Mouse (Mus musculus) CH12.LX (cell line): Measurements from ENCODE around the gene Oaz3.

ENCODE experiments used
- CHD2 ChIP-seq: IDR thresholded peaks from 2 replicates; pipeline ENCODE4 v1.6.1; 2011; ENCODE audit warnings: low read length, improper control_type of control experiment
- MAZ ChIP-seq: IDR thresholded peaks from 2 replicates; pipeline ENCODE4 v1.6.1; 2012; ENCODE audit warnings: low read depth, mild to moderate bottlenecking, inconsistent platforms, low read length, improper control_type of control experiment, moderate library complexity
- TCF12 ChIP-seq: IDR thresholded peaks from 2 replicates; pipeline ENCODE4 v1.6.1; 2014; ENCODE audit warnings: low read depth, mild to moderate bottlenecking, inconsistent platforms, low read length, improper control_type of control experiment

DNA sequence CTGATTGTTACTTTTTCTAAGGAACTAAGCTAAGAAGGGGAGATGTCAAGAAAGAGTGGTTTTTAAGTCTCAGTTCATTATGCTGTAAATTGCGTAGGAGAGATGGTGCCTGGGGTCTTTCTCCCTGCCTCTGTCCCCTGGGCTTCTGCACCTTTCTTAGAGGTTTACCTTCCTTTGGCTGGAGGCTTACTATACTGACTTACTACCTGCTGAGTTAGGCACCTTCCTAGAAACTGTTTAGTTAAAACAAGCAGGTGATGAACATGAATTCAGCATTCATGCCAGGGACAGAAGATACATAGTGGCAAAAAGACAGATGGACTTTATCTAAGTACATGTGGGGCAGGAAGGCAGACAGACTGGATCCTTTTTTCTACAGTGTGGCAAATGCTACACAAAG lies 47.4 kb downstream of the Oaz3 start:
- TF ChIP-seq TCF12 (no peak), CHD2 (no peak), MAZ (no peak)
